Mouse (Mus musculus) C2C12 (cell line): Measurements from ENCODE around the gene Sgcd.

Experiments
- CEBPB ChIP-seq: IDR thresholded peaks from one replicate; pipeline ENCODE4 v1.6.1; 2011; ENCODE audit warnings: low read depth, mild to moderate bottlenecking, control low read depth, moderate library complexity
- CTCF ChIP-seq: IDR thresholded peaks from one replicate; pipeline ENCODE4 v1.5.1; 2011; ENCODE audit not compliant: control insufficient read depth, insufficient read depth, insufficient read length
- FOSL1 ChIP-seq: IDR thresholded peaks from one replicate; pipeline ENCODE4 v1.8.0; 2011; ENCODE audit warnings: mild to moderate bottlenecking, low read length; ENCODE audit not compliant: poor library complexity, insufficient read depth, severe bottlenecking
- MYOG ChIP-seq: IDR thresholded peaks from one replicate; pipeline ENCODE4 v1.6.1; 2011; ENCODE audit not compliant: control insufficient read depth, insufficient read length; ENCODE audit errors: extremely low read depth

DNA sequence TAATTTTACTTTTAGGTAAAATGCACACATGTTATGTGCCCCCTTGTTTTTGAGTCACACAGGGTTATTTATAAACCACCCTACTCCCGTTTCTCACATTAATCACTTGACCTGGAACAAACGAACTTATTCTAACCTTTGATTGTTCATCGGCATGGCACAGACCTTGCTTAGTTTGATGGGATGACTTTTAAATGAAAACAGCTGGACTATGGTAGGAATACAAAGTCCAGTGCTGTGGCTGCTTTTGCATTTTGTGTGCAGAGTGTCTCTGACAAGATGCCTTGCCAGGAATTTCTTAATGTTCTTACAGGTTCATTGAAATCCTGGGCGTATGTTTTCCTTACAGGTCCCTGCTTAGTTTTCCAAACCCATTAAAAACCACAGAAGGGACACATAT, 1049.5 kb downstream of the Sgcd start:
- TF ChIP-seq CTCF, result no peak
- no peak for TF ChIP-seq MYOG
- no peak for TF ChIP-seq FOSL1
- TF ChIP-seq CEBPB, result no peak
